Comparison of ENCODE assay signal across 8 mouse cellular contexts in the genomic region with DNA sequence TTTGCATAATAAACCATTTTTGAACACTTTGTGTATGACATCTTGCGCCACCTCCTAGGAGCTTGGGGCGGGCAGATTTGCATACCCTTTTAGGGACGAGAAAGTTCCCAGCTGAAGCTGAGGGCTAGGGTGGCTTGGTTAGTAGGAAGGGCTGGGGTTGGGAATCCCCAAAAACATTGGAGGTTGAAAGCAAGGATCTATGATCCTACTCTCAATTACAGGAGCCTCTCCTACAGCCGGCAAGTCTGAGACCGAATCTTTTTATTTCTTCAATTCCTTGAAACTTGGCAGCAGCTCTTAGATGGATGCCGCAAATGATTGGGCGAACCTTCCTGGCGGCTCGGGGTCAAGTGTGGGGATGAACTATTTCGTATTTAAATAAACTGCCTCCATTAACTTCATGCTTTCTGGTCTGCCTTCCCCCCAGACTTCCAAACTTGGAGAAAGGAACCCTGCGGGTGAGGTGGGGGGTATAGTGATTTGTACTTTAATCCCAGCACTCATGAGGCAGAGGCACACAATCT. TPM values are rescaled to one million over a fixed set of nuclear protein-coding genes. Genes with fewer than 3 reads are reported as not detected.
DNase-seq lines count a peak whose midpoint lies in the region; ATAC-seq and TF ChIP-seq lines count a peak whose summit lies in the region.

No protein-coding gene starts in this region.

- peak overlapping the region; percentile 100 for H3K27ac ChIP-seq in lung, embryonic 14.5 days (ENCODE audit: low read depth)
- H3K27ac ChIP-seq in forebrain, embryonic 12.5 days, result peak overlapping the region; percentile 83
- H3K27ac ChIP-seq in limb, embryonic 12.5 days, result peak overlapping the region; percentile 99
- H3K27ac ChIP-seq in neural tube, embryonic 15.5 days (replicated peaks), result peak overlapping the region; percentile 88

- intact Hi-C loops in left cerebral cortex, postnatal 4 days (cut with DNase I), result no loop called here

- no peak for TF ChIP-seq CTCF in lung, embryonic 14.5 days (IDR thresholded peaks at IDR 0.05; ENCODE audit: low read depth)

- ATAC-seq in lung, embryonic 14.5 days (ENCODE audit: insufficient read depth), result no peak
- ATAC-seq in forebrain, embryonic 12.5 days (ENCODE audit: low FRiP score), result no peak
- ATAC-seq in limb, embryonic 12.5 days (ENCODE audit: insufficient number of reproducible peaks, insufficient read depth, low FRiP score, low TSS enrichment, low read depth), result no peak
- no peak for ATAC-seq in neural tube, embryonic 15.5 days (ENCODE audit: low FRiP score)

- H3K4me2 ChIP-seq in lung, embryonic 14.5 days, result peak overlapping the region; percentile 75
- peak overlapping the region; percentile 79 for H3K4me2 ChIP-seq in forebrain, embryonic 12.5 days
- peak overlapping the region; percentile 68 for H3K4me2 ChIP-seq in limb, embryonic 12.5 days
- H3K4me2 ChIP-seq in neural tube, embryonic 15.5 days, result peak overlapping the region; percentile 87

- peak; percentile 65 for DNase-seq in lung, embryonic 14.5 days
- no peak for DNase-seq in lung, postnatal 14 days
- no peak for DNase-seq in cerebellum, postnatal 14 days
- no peak for DNase-seq in layer of hippocampus, adult 9-11 months
- DNase-seq in left cerebral cortex, postnatal 4 days, result no peak

- H3K9me3 ChIP-seq in lung, embryonic 14.5 days (ENCODE audit: low read depth, low read length), result no peaks in the 10 kb centered on the region
- H3K9me3 ChIP-seq in forebrain, embryonic 12.5 days, result no peaks in the 10 kb centered on the region
- H3K9me3 ChIP-seq in limb, embryonic 12.5 days, result no peaks in the 10 kb centered on the region
- no peaks in the 10 kb centered on the region for H3K9me3 ChIP-seq in neural tube, embryonic 15.5 days (replicated peaks)

- H3K4me1 ChIP-seq in lung, embryonic 14.5 days (ENCODE audit: insufficient read depth), result peaks cover 46% of the 10 kb centered on the region
- H3K4me1 ChIP-seq in forebrain, embryonic 12.5 days, result peaks cover 80% of the 10 kb centered on the region
- peaks cover 69% of the 10 kb centered on the region for H3K4me1 ChIP-seq in limb, embryonic 12.5 days (replicated peaks)
- H3K4me1 ChIP-seq in neural tube, embryonic 15.5 days, result peaks cover 69% of the 10 kb centered on the region

- 5% methylated on average over 11 of the region's 11 CpGs for WGBS in lung, embryonic 14.5 days
- 16% methylated on average over 11 of the region's 11 CpGs for WGBS in forebrain, embryonic 12.5 days
- 9% methylated on average over 11 of the region's 11 CpGs for WGBS in limb, embryonic 12.5 days
- 11% methylated on average over 11 of the region's 11 CpGs for WGBS in neural tube, embryonic 15.5 days

- peaks cover 15% of the 10 kb centered on the region for H3K36me3 ChIP-seq in lung, embryonic 14.5 days (ENCODE audit: insufficient read depth)
- H3K36me3 ChIP-seq in forebrain, embryonic 12.5 days (replicated peaks), result no peaks in the 10 kb centered on the region
- H3K36me3 ChIP-seq in limb, embryonic 12.5 days, result peaks cover 10% of the 10 kb centered on the region; the same call in 1 of the 2 replicates
- no peaks in the 10 kb centered on the region for H3K36me3 ChIP-seq in neural tube, embryonic 15.5 days

- peak overlapping the region; percentile 88 for H3K9ac ChIP-seq in lung, embryonic 14.5 days
- peak overlapping the region; percentile 81 for H3K9ac ChIP-seq in forebrain, embryonic 12.5 days
- peak overlapping the region; percentile 97 for H3K9ac ChIP-seq in limb, embryonic 12.5 days (replicated peaks)
- peak overlapping the region; percentile 69 for H3K9ac ChIP-seq in neural tube, embryonic 15.5 days (replicated peaks)

- peak overlapping the region; percentile 83 for H3K4me3 ChIP-seq in lung, embryonic 14.5 days (ENCODE audit: low read depth, low read length)
- peak overlapping the region; percentile 62 for H3K4me3 ChIP-seq in forebrain, embryonic 12.5 days (replicated peaks)
- peak overlapping the region; percentile 95 for H3K4me3 ChIP-seq in limb, embryonic 12.5 days (replicated peaks)
- H3K4me3 ChIP-seq in neural tube, embryonic 15.5 days (replicated peaks), result peak overlapping the region; percentile 58

- H3K27me3 ChIP-seq in lung, embryonic 14.5 days (ENCODE audit: insufficient read depth, low read length), result no peaks in the 10 kb centered on the region
- H3K27me3 ChIP-seq in forebrain, embryonic 12.5 days, result peaks cover 36% of the 10 kb centered on the region
- H3K27me3 ChIP-seq in limb, embryonic 12.5 days, result no peaks in the 10 kb centered on the region
- H3K27me3 ChIP-seq in neural tube, embryonic 15.5 days (replicated peaks), result peaks cover 21% of the 10 kb centered on the region; the same call in 1 of the 2 replicates

RNA-seq across cellular contexts. Expression of gene Id3, which starts 2.1 kb away (rescaled TPM):
- polyA plus RNA-seq in lung, embryonic 14.5 days (2014; fragmentation: Nextera tagmentation; extraction: Ambion mirVana), result 469 and 477 TPM in 2 replicates
- 173 and 228 TPM in 2 replicates for polyA plus RNA-seq in forebrain, embryonic 12.5 days (2016; fragmentation: Nextera tagmentation; extraction: Ambion mirVana)
- 652 and 658 TPM in 2 replicates for polyA plus RNA-seq in limb, embryonic 12.5 days (2016; fragmentation: Nextera tagmentation; extraction: Ambion mirVana)
- polyA plus RNA-seq in neural tube, embryonic 15.5 days (2015; fragmentation: Nextera tagmentation; extraction: Ambion mirVana), result 227 TPM in 2 replicates
- 10 to 100 TPM; 50.9 to 52.7 TPM for total RNA-seq in left cerebral cortex, postnatal 4 days (2021)

RNA-seq across cellular contexts. Expression of gene E2f2, which starts 26.8 kb away (rescaled TPM):
- polyA plus RNA-seq in lung, embryonic 14.5 days (2014; fragmentation: Nextera tagmentation; extraction: Ambion mirVana), result 5.5 and 6.5 TPM in 2 replicates
- 13.4 and 14.6 TPM in 2 replicates for polyA plus RNA-seq in forebrain, embryonic 12.5 days (2016; fragmentation: Nextera tagmentation; extraction: Ambion mirVana)
- polyA plus RNA-seq in limb, embryonic 12.5 days (2016; fragmentation: Nextera tagmentation; extraction: Ambion mirVana), result 10.6 and 10.8 TPM in 2 replicates
- polyA plus RNA-seq in neural tube, embryonic 15.5 days (2015; fragmentation: Nextera tagmentation; extraction: Ambion mirVana), result 2.1 and 4.4 TPM in 2 replicates
- 1 to 10 TPM; 1.4 to 1.5 TPM for total RNA-seq in left cerebral cortex, postnatal 4 days (2021)
